Mouse (Mus musculus) hindlimb bud, embryonic 11.5 days (tissue): ENCODE results near the gene Rps24.
"Not testable (repeated sequence)": the region's sequence is repeated elsewhere in the genome, so short reads cannot be mapped to it uniquely, and the experiment has no call there.

Experiments used
- DNase-seq: peaks from one replicate; pipeline ENCODE4 v3.0.0-alpha.2; 2012; ENCODE audit warnings: low read depth, low spot score; ENCODE audit errors: extremely low spot score

Rps24 gene

DNA sequence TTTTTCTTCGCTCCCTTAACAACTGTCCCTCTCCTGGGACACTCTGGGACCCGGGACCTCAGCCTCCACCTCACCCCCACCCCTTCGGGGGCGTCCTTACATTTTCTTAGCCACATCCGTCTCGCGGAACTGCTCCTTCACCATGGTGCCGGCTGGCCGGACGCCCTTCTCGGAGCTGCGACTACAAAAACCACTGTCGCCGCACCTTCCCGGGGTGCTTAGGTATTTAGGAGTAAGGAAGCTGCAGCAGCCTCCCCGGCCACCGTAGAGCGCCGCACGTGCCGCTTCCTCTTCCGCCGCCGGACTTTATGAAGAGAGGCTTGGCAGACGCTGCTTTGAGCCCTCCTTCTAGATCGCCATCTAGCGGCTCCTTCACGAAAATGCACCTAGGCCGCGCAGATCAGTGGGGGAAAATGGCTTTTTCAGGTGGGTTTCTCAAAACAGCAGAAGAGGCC lies at the start of gene Rps24, which contains the start of gene Polr3a:
Rps24 (plus strand) TSS at position 353 of the 455 bp plus-strand sequence.
Polr3a (minus strand) TSS at position 286 of the 455 bp plus-strand sequence.
- DNase-seq, result peak; percentile 83

- not testable (repeated sequence) for DNase-seq
Observed at GRCm38 (mm10) chr14:24443529-24443928, 43.4 kb upstream of the Rps24 start.

- no peak for DNase-seq
Observed at GRCm38 (mm10) chr14:24458191-24458590, 28.7 kb upstream of the Rps24 start.

DNA sequence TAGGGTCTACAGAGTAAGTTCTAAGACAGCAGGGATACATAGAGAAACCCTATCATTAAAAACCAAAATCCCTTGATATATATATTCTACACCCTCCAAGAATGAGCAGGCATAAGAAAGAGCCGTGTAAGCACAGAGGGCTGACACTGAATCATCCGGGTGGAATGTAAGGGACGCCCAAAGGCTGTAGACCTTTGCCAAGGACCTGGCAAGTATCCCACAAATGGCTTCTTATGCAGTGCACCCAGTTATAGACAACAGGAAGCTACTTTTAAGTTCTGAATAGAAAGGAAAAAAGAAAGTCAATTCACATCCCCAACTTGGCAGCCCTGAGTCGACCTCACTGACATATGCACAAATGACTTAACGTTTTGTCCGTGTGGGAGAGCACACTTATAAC lies 18.1 kb upstream of the Rps24 start:
- no peak for DNase-seq

DNA sequence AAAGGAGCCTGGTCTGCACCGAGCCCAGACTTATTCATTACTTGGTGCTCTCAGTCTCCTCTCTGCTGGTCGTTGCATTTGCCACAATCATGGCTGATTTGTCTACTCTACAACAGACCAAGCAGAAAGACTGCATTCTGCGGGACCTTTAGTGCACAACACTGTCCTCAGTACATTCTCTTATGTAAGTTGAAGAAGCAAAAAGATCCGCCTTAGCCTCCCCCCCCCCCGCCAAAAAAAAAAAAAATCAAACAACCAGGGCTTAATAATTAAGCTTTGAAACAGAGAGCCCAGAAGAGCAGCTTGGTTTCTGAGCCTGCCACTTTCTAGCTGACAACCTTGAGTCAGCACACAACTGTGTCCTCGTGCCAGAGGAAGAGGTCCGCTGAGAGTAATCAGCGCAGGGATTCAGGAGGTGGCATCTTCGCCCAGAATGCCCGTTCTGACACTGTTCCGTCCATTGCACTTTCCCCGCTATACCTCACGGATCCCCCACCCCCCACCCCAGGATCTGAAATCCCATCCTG lies 621 bp upstream of the Rps24 start:
- DNase-seq, result no peak

DNA sequence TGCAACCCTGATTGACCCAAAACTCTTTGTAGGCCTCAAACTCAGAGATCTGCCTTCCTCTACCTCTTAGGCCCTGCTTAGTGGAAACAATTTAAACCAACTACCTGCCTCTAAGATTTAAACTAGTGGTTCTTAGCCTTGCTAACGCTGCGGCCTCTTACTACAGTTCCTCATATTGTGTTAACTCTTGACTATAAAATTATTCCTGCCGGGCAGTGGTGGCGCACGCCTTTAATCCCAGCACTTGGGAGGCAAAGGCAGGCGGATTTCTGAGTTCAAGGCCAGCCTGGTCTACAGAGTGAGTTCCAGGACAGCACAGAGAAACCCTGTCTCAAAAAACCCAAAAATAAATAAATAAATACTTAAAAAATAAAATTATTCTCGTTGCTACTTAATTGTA lies 2.8 kb downstream of the Rps24 start:
- DNase-seq, result not testable (repeated sequence)

GRCm38 (mm10) chr14:24490468-24491265 lies 3.7 kb downstream of the Rps24 start:
- peak; percentile 91 for DNase-seq

DNA sequence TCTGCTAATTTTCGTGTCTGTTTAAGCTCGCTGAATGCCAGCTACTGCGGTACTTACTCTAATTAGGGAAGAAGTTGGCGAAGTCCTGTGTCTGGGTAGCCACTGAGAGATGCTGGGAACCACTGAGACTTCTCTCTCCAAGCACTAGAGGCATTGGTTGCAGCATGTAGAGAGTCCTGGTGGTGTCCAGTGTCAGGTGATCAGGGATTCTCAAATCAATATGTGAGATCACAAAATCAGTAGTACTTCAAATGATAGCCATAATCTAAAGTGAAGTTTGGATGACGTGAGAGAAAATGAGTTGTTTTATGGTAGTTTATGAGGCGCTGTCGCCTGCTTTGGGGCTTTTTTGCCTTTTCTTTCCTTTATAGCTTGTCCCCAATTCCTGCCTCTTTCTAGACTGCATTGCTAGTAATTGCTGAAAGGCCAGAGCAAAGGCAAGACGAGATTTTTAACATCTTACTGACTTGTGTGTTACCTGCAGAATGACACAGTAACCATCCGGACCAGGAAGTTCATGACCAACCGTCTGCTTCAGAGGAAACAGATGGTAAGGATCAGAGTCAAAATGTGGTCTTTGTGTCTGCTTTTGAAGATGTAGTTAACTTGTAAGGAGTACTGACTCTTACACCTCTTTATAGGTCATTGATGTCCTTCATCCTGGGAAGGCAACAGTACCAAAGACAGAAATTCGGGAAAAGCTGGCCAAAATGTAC lies 4.5 kb downstream of the Rps24 start:
- DNase-seq, result no peak

GRCm38 (mm10) chr14:24493256-24493655 lies 6.3 kb downstream of the Rps24 start:
- DNase-seq, result no peak

- DNase-seq, result no peak
Observed at GRCm38 (mm10) chr14:24496507-24496906, 9.6 kb downstream of the Rps24 start.

DNA sequence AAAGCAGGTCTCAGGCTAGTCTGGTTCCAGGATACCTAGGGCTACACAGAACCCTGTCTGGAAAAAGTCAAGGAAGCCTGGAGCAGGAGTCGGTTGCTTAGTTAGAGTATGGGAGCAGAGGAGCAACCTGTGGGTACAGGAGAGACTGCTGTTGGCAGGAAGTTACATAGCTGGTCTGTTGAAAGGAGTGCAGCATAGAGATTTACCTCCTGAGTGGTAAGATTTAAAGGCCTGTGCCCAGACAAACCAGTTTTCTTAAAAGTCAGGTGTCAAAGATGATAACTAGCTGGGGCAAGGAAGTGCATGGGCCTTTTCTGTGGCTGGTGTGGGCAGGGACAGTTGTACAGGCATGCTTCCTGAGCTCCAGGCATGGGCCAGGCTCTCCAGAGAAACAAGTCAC lies 10.5 kb downstream of the Rps24 start:
- no peak for DNase-seq

DNA sequence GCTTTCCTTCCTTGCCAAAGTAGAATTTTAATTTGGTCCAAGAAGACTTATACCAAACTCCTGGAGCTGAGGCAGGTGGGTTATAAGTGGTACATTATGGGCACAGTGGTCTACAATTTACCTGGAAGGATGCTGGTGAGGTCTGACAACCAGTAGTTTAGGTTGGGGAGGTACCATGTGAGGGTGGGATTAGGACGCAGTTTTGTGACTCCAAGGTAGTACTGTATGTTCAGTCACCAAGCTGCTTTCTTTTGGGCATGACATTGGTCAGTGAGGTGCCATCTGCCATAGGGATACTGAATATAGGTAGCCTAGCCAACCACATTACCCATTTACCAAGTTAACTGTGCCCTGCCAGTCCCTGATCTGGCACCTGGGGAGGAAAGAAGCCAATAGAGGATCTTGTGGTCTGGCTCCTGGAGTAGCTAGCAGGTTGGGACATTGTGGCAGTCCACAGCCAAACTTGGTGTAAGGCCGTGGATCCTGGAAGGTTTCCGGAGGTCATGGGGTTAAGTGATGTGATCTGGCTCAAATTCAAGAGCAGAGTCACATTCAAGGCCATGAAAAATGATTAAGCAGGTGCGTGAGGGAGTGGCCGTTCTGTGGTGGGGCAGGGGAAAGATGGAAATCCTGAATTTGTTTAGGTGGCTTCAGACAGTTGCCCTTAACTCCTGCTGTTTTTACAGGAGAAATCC lies 11.8 kb downstream of the Rps24 start:
- no peak for DNase-seq

- DNase-seq, result no peak
Observed at GRCm38 (mm10) chr14:24499478-24499877, 12.6 kb downstream of the Rps24 start.

GRCm38 (mm10) chr14:24500091-24500844 lies 13.3 kb downstream of the Rps24 start:
- peak; percentile 63 for DNase-seq

DNA sequence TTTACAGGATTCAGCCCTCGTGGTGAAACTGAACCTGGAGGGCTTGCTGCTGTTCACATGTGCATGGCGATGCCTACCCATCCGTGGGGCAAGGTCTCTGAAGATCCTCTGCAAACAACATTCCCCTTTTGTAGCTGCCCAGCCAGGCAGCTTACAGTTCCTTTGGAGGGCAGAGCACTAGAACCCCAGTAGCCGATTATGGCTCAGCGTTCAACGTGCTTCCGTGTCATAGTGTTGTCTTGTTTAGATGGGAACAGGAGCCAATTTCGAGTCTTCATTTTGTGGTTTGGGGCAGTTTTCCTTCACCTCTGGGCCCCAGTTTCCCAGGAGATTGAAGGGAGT lies 13.9 kb downstream of the Rps24 start:
- no peak for DNase-seq

DNA sequence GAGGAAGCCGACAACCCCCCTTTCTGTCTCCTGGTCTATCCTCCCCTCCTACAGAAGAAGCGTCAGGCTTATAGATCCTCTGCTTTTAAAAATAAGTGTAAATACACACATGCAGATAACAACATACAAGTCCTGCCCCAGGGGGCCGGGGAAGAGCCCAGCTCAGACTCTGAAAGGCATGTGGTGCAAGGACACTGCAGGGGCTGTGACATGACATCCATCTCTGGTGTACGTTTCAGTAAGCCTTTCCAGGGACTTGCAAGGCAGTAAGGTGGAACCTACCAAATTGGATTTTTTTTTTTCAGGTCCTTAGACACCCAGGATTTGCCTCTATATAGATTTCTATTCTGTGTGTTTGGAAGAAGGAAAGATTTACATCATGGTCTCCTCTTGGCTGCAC lies 14.3 kb downstream of the Rps24 start:
- DNase-seq, result no peak

- DNase-seq, result no peak
Observed at GRCm38 (mm10) chr14:24507452-24508069, 20.6 kb downstream of the Rps24 start.

GRCm38 (mm10) chr14:24508070-24508773 lies 21.3 kb downstream of the Rps24 start:
- DNase-seq, result no peak

- no peak for DNase-seq
Observed at GRCm38 (mm10) chr14:24509557-24509956, 22.6 kb downstream of the Rps24 start.

GRCm38 (mm10) chr14:24510218-24510617 lies 23.3 kb downstream of the Rps24 start:
- no peak for DNase-seq
